Mouse (Mus musculus) CH12.LX (cell line): ENCODE data around the gene Arhgef10l.

Experiments
- BHLHE40 ChIP-seq: IDR thresholded peaks from 2 replicates; pipeline ENCODE4 v1.6.1; 2011; ENCODE audit warnings: mild to moderate bottlenecking, low read depth, low read length, improper control_type of control experiment
- CTCF ChIP-seq, 2 experiments: IDR thresholded peaks in 1 of 2; conservative IDR thresholded peaks in 1 of 2; 2 replicates each; pipeline ENCODE4 v1.5.1; 2011 to 2012; ENCODE audit warnings: low read depth in 2 of 2, low read length in 2 of 2, improper control_type of control experiment in 1 of 2, inconsistent platforms in 1 of 2, mild to moderate bottlenecking in 1 of 2, moderate library complexity in 1 of 2
- E2F4 ChIP-seq: IDR thresholded peaks from 2 replicates; pipeline ENCODE4 v1.6.1; 2011; ENCODE audit warnings: low read depth, low read length, improper control_type of control experiment; ENCODE audit not compliant: insufficient replicate concordance
- EP300 ChIP-seq: IDR thresholded peaks from 2 replicates; pipeline ENCODE4 v1.6.1; 2011; ENCODE audit warnings: low read length, improper control_type of control experiment
- HCFC1 ChIP-seq: IDR thresholded peaks from 2 replicates; pipeline ENCODE4 v1.6.1; 2012; ENCODE audit warnings: low read depth, mild to moderate bottlenecking, inconsistent platforms, low read length, improper control_type of control experiment
- MAFK ChIP-seq: IDR thresholded peaks from 2 replicates; pipeline ENCODE4 v1.6.1; 2011; ENCODE audit warnings: low read length, improper control_type of control experiment; ENCODE audit not compliant: insufficient replicate concordance
- MAX ChIP-seq: IDR thresholded peaks from 2 replicates; pipeline ENCODE4 v1.6.1; 2011; ENCODE audit warnings: low read length, improper control_type of control experiment
- POLR2A ChIP-seq: IDR thresholded peaks from 2 replicates; pipeline ENCODE4 v1.6.1; 2011; ENCODE audit warnings: low read depth, mild to moderate bottlenecking, improper control_type of control experiment, low read length
- SIN3A ChIP-seq: IDR thresholded peaks from 2 replicates; pipeline ENCODE4 v1.6.1; 2012; ENCODE audit warnings: low read length, improper control_type of control experiment, inconsistent platforms
- TCF12 ChIP-seq: IDR thresholded peaks from 2 replicates; pipeline ENCODE4 v1.6.1; 2014; ENCODE audit warnings: low read depth, mild to moderate bottlenecking, inconsistent platforms, low read length, improper control_type of control experiment
- USF2 ChIP-seq: conservative IDR thresholded peaks from 2 replicates; pipeline ENCODE4 v1.6.1; 2011; ENCODE audit warnings: low read depth, low read length, improper control_type of control experiment

DNA sequence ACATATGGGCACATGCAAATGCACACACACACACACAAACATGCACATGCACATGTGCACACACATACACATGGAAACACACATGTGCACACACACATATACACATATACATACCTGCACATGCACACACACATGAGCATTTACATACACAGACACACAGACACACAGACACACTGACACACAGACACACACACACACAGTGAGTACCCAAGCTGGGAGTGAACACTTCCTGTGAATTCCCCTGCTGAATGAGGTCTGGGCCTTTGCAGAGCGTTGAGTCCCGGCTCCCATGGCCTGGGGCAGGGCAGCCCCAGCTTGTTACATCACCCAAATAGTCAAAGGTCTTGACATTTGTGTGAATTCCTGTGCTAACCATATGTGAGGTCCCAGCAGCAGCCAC, 96.4 kb downstream of the Arhgef10l start:
- TF ChIP-seq CTCF (conservative IDR thresholded peaks at IDR 0.05 in 1 of 2, IDR thresholded peaks at IDR 0.05 in 1 of 2; ENCODE audit: low read depth in 2 of 2, low read length in 2 of 2) (no peak), BHLHE40 (peak; percentile 91), POLR2A (no peak), MAX (peak; percentile 81; the same call in 1 of the 2 replicates), HCFC1 (no peak), EP300 (peak; percentile 76), MAFK (no peak), TCF12 (peak; percentile 67; the same call in 1 of the 2 replicates), E2F4 (no peak), SIN3A (no peak), USF2 (no peak)
